Mouse (Mus musculus) liver, adult 2 months (tissue): ENCODE measurements around the gene Dvl1. TPM values are rescaled to one million over a fixed set of nuclear protein-coding genes. Genes with fewer than 3 reads are reported as not detected.

Experiments used
- DNase-seq: peaks from one replicate; pipeline ENCODE4 v3.0.0-alpha.2; 2011; ENCODE audit warnings: low read depth, low spot score; ENCODE audit errors: extremely low read depth
- H3K27ac ChIP-seq: fragments of 200-500 bp; replicated peaks from 2 replicates; pipeline ENCODE4 v1.5.1; 2012; ENCODE audit warnings: low read depth, mild to moderate bottlenecking, control low read depth, inconsistent platforms, low read length; ENCODE audit not compliant: insufficient read depth
- H3K27me3 ChIP-seq: fragments of 200-500 bp; 2 replicates; pipeline ENCODE4 v1.6.1; 2012; ENCODE audit warnings: mild to moderate bottlenecking, moderate library complexity, low read length, inconsistent platforms; ENCODE audit not compliant: control insufficient read depth, insufficient read depth
- H3K36me3 ChIP-seq: fragments of 200-500 bp; 2 replicates; pipeline ENCODE4 v1.6.1; 2012; ENCODE audit warnings: low read length, inconsistent platforms; ENCODE audit not compliant: control insufficient read depth, insufficient read depth
- H3K4me1 ChIP-seq: fragments of 200-500 bp; 2 replicates; pipeline ENCODE4 v1.6.1; 2011; ENCODE audit warnings: low read length; ENCODE audit not compliant: control insufficient read depth, insufficient read depth
- H3K4me3 ChIP-seq: fragments of 200-500 bp; 2 replicates; pipeline ENCODE4 v1.5.1; 2011; ENCODE audit warnings: low read depth, mild to moderate bottlenecking, control low read depth, low read length, moderate library complexity; ENCODE audit not compliant: insufficient read depth
- H3K79me2 ChIP-seq: fragments of 200-500 bp; 2 replicates; pipeline ENCODE4 v1.6.1; 2012; ENCODE audit warnings: inconsistent platforms, mild to moderate bottlenecking, low read length, moderate library complexity; ENCODE audit not compliant: control insufficient read depth, insufficient read depth
- H3K9ac ChIP-seq: fragments of 200-500 bp; 2 replicates; pipeline ENCODE4 v1.6.1; 2012; ENCODE audit warnings: low read depth, mild to moderate bottlenecking, control low read depth, inconsistent platforms, low read length
- CTCF ChIP-seq: fragments of 200-500 bp; IDR thresholded peaks from 2 replicates; pipeline ENCODE4 v1.5.1; 2011; ENCODE audit warnings: low read depth, low read length, control low read depth
- POLR2A ChIP-seq: fragments of 200-500 bp; IDR thresholded peaks from 2 replicates; pipeline ENCODE4 v1.6.1; 2011; ENCODE audit warnings: low read length, control low read depth; ENCODE audit not compliant: insufficient read depth; ENCODE audit errors: extremely low read depth
- WGBS: fragments of 180-500 bp; shearing (Covaris S2); methylation state at CpG from one replicate; pipeline ENCODE4 v1.1.7; 2018; 5-methylcytosine and 5-hydroxymethylcytosine counted together
- polyA plus RNA-seq: library from polyadenylated mRNA; depleted of rRNA; stranded (reverse); fragments of >200 nt; gene quantifications from 2 replicates; pipeline ENCODE4 v1.2.3, GENCODE M21; 2012
- total RNA-seq: library from RNA; depleted of rRNA; stranded (reverse); fragments of >200 nt; gene quantifications from 2 replicates; pipeline ENCODE4 v1.2.3, GENCODE M21; 2014

The Dvl1 gene
- total and polyA plus RNA-seq, 2 experiments: 40.5 to 162 TPM

GRCm38 (mm10) chr4:155869317-155870033 lies 22.3 kb downstream of the Dvl1 start, which contains the start of the genes Cptp and Ints11:
Gene Cptp, minus strand, starts transcription at chr4:155869440.
Gene Ints11, plus strand, starts transcription at chr4:155869546.
- WGBS: under 1% methylated on average over 63 of the region's 63 CpGs
- peak; percentile 61 for TF ChIP-seq POLR2A
- peak; percentile 39 for TF ChIP-seq CTCF

DNA sequence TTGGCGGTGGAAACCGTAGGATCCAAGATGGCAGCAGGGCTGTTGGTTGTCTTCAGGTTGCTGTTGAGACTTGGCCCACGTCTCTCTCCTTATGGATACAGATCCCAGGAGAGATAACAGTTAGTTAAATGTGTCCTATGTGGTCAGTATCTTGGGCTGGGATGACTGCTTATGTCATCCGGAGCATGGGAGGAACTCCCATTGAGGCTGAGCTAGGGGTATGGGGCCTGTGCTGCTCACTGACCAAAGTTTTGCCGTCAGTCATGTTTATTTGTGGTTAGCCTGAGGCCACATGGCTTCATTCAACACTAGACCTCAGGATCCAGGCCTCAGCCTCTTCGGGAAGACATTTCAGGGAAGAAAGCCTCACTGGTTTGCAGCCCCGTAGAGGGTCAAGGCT lies 24.2 kb downstream of the Dvl1 start:
- 76% methylated on average over 7 of the region's 7 CpGs for WGBS
- no peak overlapping the region for H3K27ac ChIP-seq
- no peak for TF ChIP-seq POLR2A
- no peaks in the 10 kb centered on the region for H3K27me3 ChIP-seq
- peaks cover 10% of the 10 kb centered on the region for H3K4me1 ChIP-seq
- no peak overlapping the region for H3K9ac ChIP-seq
- no peak for DNase-seq
- H3K36me3 ChIP-seq: peaks cover 10% of the 10 kb centered on the region
- peaks cover 6% of the 10 kb centered on the region; the same call in 1 of the 2 replicates for H3K79me2 ChIP-seq
- no peak overlapping the region for H3K4me3 ChIP-seq

More at GRCm38 (mm10) chr4:155869317-155870033, 22.3 kb downstream of the Dvl1 start, which contains the start of the genes Cptp and Ints11:
- H3K27ac ChIP-seq: peak within 1 kb of the TSS; percentile 30
- peaks cover 10% of the 10 kb centered on the region for H3K4me1 ChIP-seq
- H3K4me3 ChIP-seq: peak within 1 kb of the TSS; percentile 90
- H3K79me2 ChIP-seq: peaks cover 4% of the 10 kb centered on the region; the same call in 1 of the 2 replicates
- H3K9ac ChIP-seq: peak within 1 kb of the TSS; percentile 79
- DNase-seq: peak; percentile 84
- H3K27me3 ChIP-seq: no peaks in the 10 kb centered on the region
- peaks cover 5% of the 10 kb centered on the region; the same call in 1 of the 2 replicates for H3K36me3 ChIP-seq

DNA sequence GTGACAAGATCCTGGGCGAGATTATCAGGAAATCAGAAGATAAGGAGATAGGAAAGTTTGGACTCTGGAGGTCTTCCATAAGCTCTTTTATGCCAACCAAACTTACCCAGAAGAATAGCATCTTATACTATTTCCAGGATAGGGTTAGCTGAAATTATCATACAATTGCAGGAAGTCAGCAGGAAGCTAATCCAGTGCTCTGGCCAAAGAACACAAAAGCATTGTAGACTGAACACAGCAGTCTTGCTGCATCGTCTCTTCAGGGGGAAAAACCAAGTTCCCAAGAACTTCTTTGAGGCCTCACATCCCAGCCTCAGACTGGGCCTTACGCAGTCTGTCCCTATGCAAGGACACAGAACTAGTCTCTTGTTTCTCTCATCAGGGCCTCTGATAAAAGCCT lies 36.4 kb downstream of the Dvl1 start:
- TF ChIP-seq CTCF: no peak
- no peak for TF ChIP-seq POLR2A
- Histone ChIP-seq H3K27ac (peak overlapping the region; percentile 38; the same call in 1 of the 2 replicates), H3K79me2 (no peaks in the 10 kb centered on the region), H3K27me3 (no peaks in the 10 kb centered on the region), H3K4me1 (no peaks in the 10 kb centered on the region), H3K36me3 (peaks cover 14% of the 10 kb centered on the region; the same call in 1 of the 2 replicates), H3K9ac (peak overlapping the region; percentile 17; the same call in 1 of the 2 replicates), H3K4me3 (no peak overlapping the region)
- DNase-seq: no peak
- WGBS: 78% methylated on average over 3 of the region's 3 CpGs

DNA sequence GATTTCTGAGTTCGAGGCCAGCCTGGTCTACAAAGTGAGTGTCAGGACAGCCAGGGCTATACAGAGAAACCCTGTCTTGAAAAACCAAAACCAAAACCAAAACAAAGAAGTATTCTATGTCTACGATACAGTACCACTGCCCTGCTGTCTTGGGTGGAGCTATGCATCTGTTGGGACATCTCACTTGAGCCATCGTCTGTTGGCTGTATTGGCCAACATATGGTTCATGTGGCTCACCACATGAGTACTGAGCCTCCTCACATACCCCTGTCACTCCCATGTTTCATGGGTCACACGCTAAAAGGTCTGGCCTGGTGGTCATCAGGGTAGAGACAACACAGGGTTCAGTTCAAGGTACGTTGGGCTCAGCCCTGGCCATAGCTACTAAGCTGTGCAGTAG lies 39.1 kb downstream of the Dvl1 start:
- no peak for TF ChIP-seq POLR2A
- no peak for TF ChIP-seq CTCF
- no peak overlapping the region for H3K9ac ChIP-seq
- no peak overlapping the region for H3K27ac ChIP-seq
- no peak for DNase-seq
- H3K4me1 ChIP-seq: no peaks in the 10 kb centered on the region
- H3K79me2 ChIP-seq: no peaks in the 10 kb centered on the region
- peaks cover 14% of the 10 kb centered on the region; the same call in 1 of the 2 replicates for H3K36me3 ChIP-seq
- 91% methylated on average over 5 of the region's 5 CpGs for WGBS
- no peaks in the 10 kb centered on the region for H3K27me3 ChIP-seq
- no peak overlapping the region for H3K4me3 ChIP-seq

GRCm38 (mm10) chr4:155887674-155888073 lies 40.5 kb downstream of the Dvl1 start:
- H3K4me1 ChIP-seq: no peaks in the 10 kb centered on the region
- H3K4me3 ChIP-seq: no peak overlapping the region
- DNase-seq: no peak
- H3K27ac ChIP-seq: no peak overlapping the region
- H3K36me3 ChIP-seq: peaks cover 14% of the 10 kb centered on the region; the same call in 1 of the 2 replicates
- no peak for TF ChIP-seq POLR2A
- no peak for TF ChIP-seq CTCF
- 94% methylated on average over 10 of the region's 10 CpGs for WGBS
- no peak overlapping the region for H3K9ac ChIP-seq
- H3K27me3 ChIP-seq: no peaks in the 10 kb centered on the region
- H3K79me2 ChIP-seq: no peaks in the 10 kb centered on the region

GRCm38 (mm10) chr4:155888181-155888580 lies 41.0 kb downstream of the Dvl1 start:
- WGBS: 96% methylated on average over 9 of the region's 9 CpGs
- Histone ChIP-seq H3K79me2 (peaks cover 3% of the 10 kb centered on the region; the same call in 1 of the 2 replicates), H3K4me3 (no peak overlapping the region), H3K4me1 (peaks cover under 1% of the 10 kb centered on the region; the same call in 1 of the 2 replicates), H3K9ac (no peak overlapping the region), H3K27ac (no peak overlapping the region), H3K27me3 (no peaks in the 10 kb centered on the region), H3K36me3 (peaks cover 14% of the 10 kb centered on the region; the same call in 1 of the 2 replicates)
- no peak for DNase-seq
- TF ChIP-seq POLR2A (no peak), CTCF (no peak)
